Mouse (Mus musculus) intestine, embryonic 16.5 days (tissue): Measurements from ENCODE around the gene Fhod1. TPM values are rescaled to one million over a fixed set of nuclear protein-coding genes. Genes with fewer than 3 reads are reported as not detected.
A peak's percentile ranks its signal among the peaks of the same experiment; 100 is the strongest.

ENCODE experiments used
- ATAC-seq: fragments of 200-750 bp; cut with Nextera tagmentation; 2 replicates; pipeline ENCODE4 v1.8.0; 2017; ENCODE audit warnings: moderate TSS enrichment, moderate library complexity
- H3K27ac ChIP-seq: fragments of 300-500 bp; sonication (generic); 2 replicates; pipeline ENCODE4 v1.5.1; 2014; ENCODE audit warnings: mild to moderate bottlenecking, low read length
- H3K27me3 ChIP-seq: fragments of 300-500 bp; sonication (generic); replicated peaks from 2 replicates; pipeline ENCODE4 v1.6.1; 2014; ENCODE audit warnings: low read length, control low read depth, mixed read lengths; ENCODE audit not compliant: control insufficient read depth, insufficient read depth
- H3K36me3 ChIP-seq: fragments of 300-500 bp; sonication (generic); 2 replicates; pipeline ENCODE4 v1.6.1; 2014; ENCODE audit warnings: low read length, control low read depth; ENCODE audit not compliant: control insufficient read depth, insufficient read depth
- H3K4me1 ChIP-seq: fragments of 300-500 bp; sonication (generic); 2 replicates; pipeline ENCODE4 v1.6.1; 2014; ENCODE audit warnings: low read length, control low read depth, mixed read lengths; ENCODE audit not compliant: control insufficient read depth, insufficient read depth
- H3K4me2 ChIP-seq: fragments of 300-500 bp; sonication (generic); 2 replicates; pipeline ENCODE4 v1.6.1; 2014; ENCODE audit warnings: low read depth, low read length, control low read depth
- H3K4me3 ChIP-seq: fragments of 300-500 bp; sonication (generic); 2 replicates; pipeline ENCODE4 v1.5.1; 2014; ENCODE audit warnings: mild to moderate bottlenecking, low read length
- H3K9ac ChIP-seq: fragments of 300-500 bp; sonication (generic); 2 replicates; pipeline ENCODE4 v1.6.1; 2014; ENCODE audit warnings: low read depth, low read length
- H3K9me3 ChIP-seq: fragments of 300-500 bp; sonication (generic); 2 replicates; pipeline ENCODE4 v1.6.1; 2016; ENCODE audit warnings: low read length, control low read depth; ENCODE audit not compliant: control insufficient read depth
- WGBS: fragments of 180-500 bp; shearing (Covaris S2); extraction: QIAGEN DNeasy Blood & Tissue Kit; methylation state at CpG from one replicate; pipeline ENCODE4 v1.1.7; 2014; 5-methylcytosine and 5-hydroxymethylcytosine counted together
- polyA plus RNA-seq: library from polyadenylated mRNA; unstranded; fragments of >200 nt; fragmentation: Nextera tagmentation; extraction: Ambion mirVana; gene quantifications from 2 replicates; pipeline ENCODE4 v1.2.1, GENCODE M21; 2015

Fhod1 gene
- polyA plus RNA-seq, 1 experiment from 2014 or later: 1.4 TPM

- peaks cover 14% of the 10 kb centered on the region; the same call in 1 of the 2 replicates for H3K4me1 ChIP-seq
- no peaks in the 10 kb centered on the region for H3K36me3 ChIP-seq
- H3K9ac ChIP-seq: no peak overlapping the region
- H3K4me3 ChIP-seq: no peak overlapping the region
- no peak for ATAC-seq
- H3K4me2 ChIP-seq: no peak overlapping the region
- WGBS: 85% methylated on average over 8 of the region's 8 CpGs
- H3K27me3 ChIP-seq: peaks cover 9% of the 10 kb centered on the region; the same call in 1 of the 2 replicates
- no peak overlapping the region for H3K27ac ChIP-seq
- no peaks in the 10 kb centered on the region for H3K9me3 ChIP-seq
Measured at GRCm38 (mm10) chr8:105353583-105354135, 5.9 kb upstream of the Fhod1 start.

- no peak for ATAC-seq
- no peak overlapping the region for H3K4me2 ChIP-seq
- no peak overlapping the region for H3K4me3 ChIP-seq
- H3K27ac ChIP-seq: no peak overlapping the region
- peaks cover 28% of the 10 kb centered on the region for H3K4me1 ChIP-seq
- no peak overlapping the region for H3K9ac ChIP-seq
- H3K36me3 ChIP-seq: no peaks in the 10 kb centered on the region
- no peaks in the 10 kb centered on the region for H3K9me3 ChIP-seq
- peaks cover 12% of the 10 kb centered on the region; the same call in 1 of the 2 replicates for H3K27me3 ChIP-seq
- WGBS: 46% methylated on average over 7 of the region's 7 CpGs
Measured at GRCm38 (mm10) chr8:105350186-105350585, 2.4 kb upstream of the Fhod1 start.

- no peaks in the 10 kb centered on the region for H3K9me3 ChIP-seq
- H3K27me3 ChIP-seq: peaks cover 12% of the 10 kb centered on the region; the same call in 1 of the 2 replicates
- H3K4me1 ChIP-seq: peaks cover 32% of the 10 kb centered on the region
- no peaks in the 10 kb centered on the region for H3K36me3 ChIP-seq
- peak overlapping the region; percentile 97 for H3K4me2 ChIP-seq
- H3K4me3 ChIP-seq: peak overlapping the region; percentile 72
- peak overlapping the region; percentile 69 for H3K9ac ChIP-seq
- WGBS: 2% methylated on average over 45 of the region's 48 CpGs
- ATAC-seq: no peak
- no peak overlapping the region; the same call in 1 of the 2 replicates for H3K27ac ChIP-seq
Measured at GRCm38 (mm10) chr8:105349096-105349771, 1.5 kb upstream of the Fhod1 start.

- H3K36me3 ChIP-seq: no peaks in the 10 kb centered on the region
- under 1% methylated on average over 34 of the region's 34 CpGs for WGBS
- H3K4me1 ChIP-seq: peaks cover 37% of the 10 kb centered on the region
- peak within 1 kb of the TSS; percentile 72 for H3K4me3 ChIP-seq
- H3K9me3 ChIP-seq: no peaks in the 10 kb centered on the region
- peak within 1 kb of the TSS; percentile 80 for H3K9ac ChIP-seq
- H3K27ac ChIP-seq: peak within 1 kb of the TSS; percentile 84
- peaks cover 12% of the 10 kb centered on the region; the same call in 1 of the 2 replicates for H3K27me3 ChIP-seq
- ATAC-seq: no peak
- H3K4me2 ChIP-seq: peak within 1 kb of the TSS; percentile 97
Measured at GRCm38 (mm10) chr8:105348450-105349095, 820 bp upstream of the Fhod1 start, which contains the start of gene Slc9a5. Slc9a5 (plus strand) TSS chr8:105348843.

- Histone ChIP-seq H3K27me3 (peaks cover 12% of the 10 kb centered on the region; the same call in 1 of the 2 replicates), H3K36me3 (no peaks in the 10 kb centered on the region), H3K4me1 (peaks cover 44% of the 10 kb centered on the region), H3K4me2 (peak overlapping the region; percentile 97), H3K4me3 (peak overlapping the region; percentile 72), H3K9me3 (no peaks in the 10 kb centered on the region), H3K27ac (peak overlapping the region; percentile 84), H3K9ac (peak overlapping the region; percentile 80)
- ATAC-seq: peak; percentile 58
- WGBS: 1% methylated on average over 34 of the region's 34 CpGs
Measured at GRCm38 (mm10) chr8:105346611-105347427, 934 bp downstream of the Fhod1 start.

- no peak overlapping the region for H3K4me3 ChIP-seq
Measured at GRCm38 (mm10) chr8:105345061-105345975, 2.4 kb downstream of the Fhod1 start.

GRCm38 (mm10) chr8:105343791-105344574, 3.8 kb downstream of the Fhod1 start:
- H3K4me2 ChIP-seq: no peak overlapping the region
- peaks cover 65% of the 10 kb centered on the region for H3K4me1 ChIP-seq
- no peaks in the 10 kb centered on the region for H3K9me3 ChIP-seq
- ATAC-seq: no peak
- no peaks in the 10 kb centered on the region for H3K36me3 ChIP-seq
- H3K9ac ChIP-seq: no peak overlapping the region
- H3K4me3 ChIP-seq: no peak overlapping the region
- peak overlapping the region; percentile 42; the same call in 1 of the 2 replicates for H3K27ac ChIP-seq
- WGBS: 56% methylated on average over 8 of the region's 8 CpGs
- H3K27me3 ChIP-seq: peaks cover 5% of the 10 kb centered on the region; the same call in 1 of the 2 replicates

More at GRCm38 (mm10) chr8:105345061-105345975, 2.4 kb downstream of the Fhod1 start:
- peak overlapping the region; percentile 68 for H3K27ac ChIP-seq
- H3K36me3 ChIP-seq: no peaks in the 10 kb centered on the region
- H3K4me1 ChIP-seq: peaks cover 56% of the 10 kb centered on the region
- WGBS: 43% methylated on average over 7 of the region's 7 CpGs
- peak overlapping the region; percentile 46 for H3K9ac ChIP-seq
- ATAC-seq: no peak
- peak overlapping the region; percentile 97; the same call in 1 of the 2 replicates for H3K4me2 ChIP-seq
- no peaks in the 10 kb centered on the region for H3K9me3 ChIP-seq
- H3K27me3 ChIP-seq: peaks cover 12% of the 10 kb centered on the region; the same call in 1 of the 2 replicates

- Histone ChIP-seq H3K4me2 (no peak overlapping the region), H3K27me3 (no peaks in the 10 kb centered on the region), H3K4me1 (peaks cover 69% of the 10 kb centered on the region), H3K27ac (no peak overlapping the region), H3K4me3 (no peak overlapping the region), H3K9me3 (no peaks in the 10 kb centered on the region), H3K9ac (no peak overlapping the region), H3K36me3 (no peaks in the 10 kb centered on the region)
- ATAC-seq: no peak
- 61% methylated on average over 4 of the region's 4 CpGs for WGBS
Measured at GRCm38 (mm10) chr8:105342768-105343167, 5.0 kb downstream of the Fhod1 start.
